Mouse (Mus musculus) neural tube, embryonic 10.5 days (tissue): ENCODE measurements around the gene Plcb4.
"Not testable (repeated sequence)": the region's sequence is repeated elsewhere in the genome, so short reads cannot be mapped to it uniquely, and the experiment has no call there.

ENCODE experiments used
- DNase-seq: peaks from one replicate; pipeline ENCODE4 v3.0.0-alpha.2; 2017; ENCODE audit warnings: low spot score; ENCODE audit errors: extremely low spot score

The Plcb4 gene

GRCm38 (mm10) chr2:135939933-135940332 lies 281.1 kb downstream of the Plcb4 start:
- DNase-seq = no peak

GRCm38 (mm10) chr2:135947839-135948238 lies 289.0 kb downstream of the Plcb4 start:
- DNase-seq = no peak

- no peak for DNase-seq
Measured at GRCm38 (mm10) chr2:135954760-135955548, 296.1 kb downstream of the Plcb4 start.

GRCm38 (mm10) chr2:135955796-135956195 lies 297.0 kb downstream of the Plcb4 start:
- DNase-seq = no peak

DNA sequence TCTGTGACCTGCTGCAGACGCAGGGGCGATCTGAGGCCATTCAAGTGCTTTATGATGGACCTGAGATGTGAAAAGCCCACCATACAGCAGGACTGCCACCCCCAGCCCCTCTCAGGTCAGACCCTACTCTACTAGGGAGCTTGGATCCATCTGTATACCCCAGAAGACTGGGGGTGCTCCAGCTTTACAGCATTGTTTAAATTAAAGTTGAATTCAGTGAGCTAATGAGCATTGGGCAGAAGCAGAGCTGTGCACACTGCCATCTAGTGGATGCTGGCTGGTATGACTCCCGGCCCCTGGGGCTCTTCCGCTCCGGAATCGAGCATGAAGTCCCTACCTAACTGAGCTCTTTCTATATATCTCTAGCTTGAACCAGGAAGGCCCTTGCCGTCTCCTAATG lies 298.9 kb downstream of the Plcb4 start:
- peak; percentile 72 for DNase-seq

DNA sequence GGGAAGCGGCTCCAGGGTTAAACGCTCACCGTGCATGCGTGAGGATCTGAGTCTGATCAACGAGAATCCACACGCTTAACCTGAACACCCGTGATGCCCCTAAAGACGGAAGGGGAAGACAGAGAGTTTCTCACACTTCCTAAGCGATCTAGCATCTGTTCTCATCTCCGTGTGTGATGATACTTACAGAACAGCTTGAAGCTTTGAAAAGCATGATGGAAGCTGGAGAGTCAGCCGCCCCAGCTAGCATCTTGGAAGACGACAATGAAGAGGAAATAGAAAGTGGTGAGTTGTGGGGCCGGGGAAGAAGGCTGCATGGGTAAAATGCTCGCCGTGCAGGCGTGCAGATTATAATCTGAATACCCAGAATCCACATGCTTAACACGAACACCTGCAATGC lies 299.6 kb downstream of the Plcb4 start:
- DNase-seq = no peak

GRCm38 (mm10) chr2:135963089-135963488 lies 304.3 kb downstream of the Plcb4 start:
- DNase-seq = no peak

GRCm38 (mm10) chr2:135966871-135967557 lies 308.2 kb downstream of the Plcb4 start:
- peak; percentile 39 for DNase-seq

- DNase-seq = no peak
Measured at GRCm38 (mm10) chr2:135968159-135968558, 309.3 kb downstream of the Plcb4 start.

DNA sequence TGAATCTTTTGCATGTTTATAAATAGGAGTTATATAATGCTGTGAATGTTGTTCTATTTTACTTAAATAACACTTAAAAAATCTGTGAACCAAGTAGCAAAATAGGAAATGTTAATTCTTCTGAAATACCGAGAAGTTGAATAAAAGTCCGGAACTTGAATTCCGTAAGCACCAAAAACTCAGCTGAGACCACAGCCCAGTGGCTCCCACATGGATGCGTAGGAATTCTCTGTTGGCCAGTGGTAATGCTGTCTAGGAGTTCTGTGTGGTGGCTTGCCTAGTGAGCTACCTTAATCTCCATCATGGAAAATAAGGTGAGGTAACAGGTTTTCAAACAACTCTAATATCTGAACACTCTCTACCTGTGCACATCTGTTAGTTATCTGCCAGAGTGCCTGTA lies 312.1 kb downstream of the Plcb4 start:
- no peak for DNase-seq

DNA sequence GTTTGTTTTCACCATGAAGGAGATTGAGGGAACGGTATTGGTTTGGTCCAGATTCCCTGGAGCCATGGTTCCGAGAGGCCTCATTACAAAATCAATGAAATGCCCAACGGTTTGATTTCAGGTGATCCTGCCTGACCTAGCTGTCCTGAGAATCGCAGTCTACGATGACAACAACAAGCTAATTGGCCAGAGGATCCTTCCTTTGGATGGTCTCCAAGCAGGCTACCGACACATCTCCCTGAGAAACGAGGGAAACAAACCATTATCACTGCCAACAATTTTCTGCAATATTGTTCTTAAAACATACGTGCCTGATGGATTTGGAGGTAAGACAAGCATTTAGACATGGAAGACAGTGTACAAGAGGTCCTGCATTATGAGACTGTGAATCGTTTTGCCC lies 317.2 kb downstream of the Plcb4 start:
- DNase-seq = no peak

GRCm38 (mm10) chr2:135978790-135979189 lies 320.0 kb downstream of the Plcb4 start:
- DNase-seq = no peak

DNA sequence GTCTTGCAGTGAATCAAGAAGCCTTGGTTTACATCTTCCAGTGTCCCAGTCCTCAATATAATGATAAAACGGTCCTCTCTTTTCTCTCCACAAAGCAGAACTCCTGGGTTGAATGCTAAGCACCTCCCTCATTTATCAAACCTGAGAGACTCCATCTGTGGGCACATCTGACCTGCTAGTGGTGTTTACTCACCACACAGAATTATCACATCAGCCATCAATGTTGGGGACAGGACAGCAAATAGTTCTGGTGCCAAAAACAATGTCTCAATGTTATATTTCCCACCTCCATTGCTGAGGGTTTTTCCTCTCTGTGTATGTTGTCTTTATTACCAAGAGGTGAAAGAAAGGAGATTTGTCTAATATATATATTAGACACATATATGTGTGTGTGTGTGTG lies 321.6 kb downstream of the Plcb4 start:
- DNase-seq = no peak

GRCm38 (mm10) chr2:135983972-135984371 lies 325.2 kb downstream of the Plcb4 start:
- no peak for DNase-seq

DNA sequence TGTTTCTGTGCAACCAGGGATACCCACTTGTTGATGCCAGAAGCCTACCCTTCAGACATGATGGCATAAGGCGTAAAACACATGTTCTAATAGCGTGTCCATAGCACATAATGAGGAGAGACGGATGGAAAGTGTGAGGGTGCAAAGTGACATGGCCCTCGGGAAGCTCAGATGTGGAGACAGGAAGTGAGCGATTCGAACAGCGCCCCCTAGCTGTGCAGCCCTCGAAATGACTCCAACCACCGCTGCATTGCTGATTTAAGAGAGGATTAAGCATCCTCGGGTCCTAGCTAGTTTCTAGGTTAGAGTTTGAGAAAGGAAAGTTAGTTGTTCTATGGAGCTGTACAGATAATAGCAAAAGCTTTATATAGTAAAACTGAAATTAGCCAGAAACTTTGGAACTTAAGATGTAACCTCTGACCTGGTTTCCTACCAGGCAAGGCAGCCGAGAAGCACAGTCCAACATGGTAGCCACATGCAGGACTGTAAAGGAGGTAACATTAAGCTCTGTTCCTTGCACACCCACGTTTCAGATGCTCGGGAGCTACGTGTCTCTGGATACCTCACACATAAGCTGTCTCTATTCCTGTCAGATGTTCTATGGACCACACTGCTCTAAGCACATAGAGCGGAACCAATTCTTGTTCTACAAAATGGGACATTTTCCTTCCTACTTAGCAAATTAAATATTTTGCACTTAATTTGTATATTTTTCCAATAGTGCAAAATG lies 326.9 kb downstream of the Plcb4 start:
- no peak for DNase-seq

DNA sequence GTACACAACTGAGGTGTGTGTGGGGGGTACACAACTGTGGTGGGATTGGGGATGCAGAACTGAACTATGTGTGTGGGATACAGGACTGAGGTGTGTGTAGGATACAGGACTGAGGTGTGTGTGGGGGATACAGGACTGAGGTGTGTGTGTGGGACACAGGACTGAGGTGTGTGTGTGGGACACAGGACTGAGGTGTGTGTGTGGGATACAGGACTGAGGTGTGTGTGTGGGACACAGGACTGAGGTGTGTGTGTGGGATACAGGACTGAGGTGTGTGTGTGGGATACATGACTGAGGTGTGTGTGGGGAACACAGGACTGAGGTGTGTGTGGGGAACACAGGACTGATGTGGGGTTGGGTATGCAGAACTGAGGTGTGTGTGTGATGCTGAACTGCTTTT lies 329.7 kb downstream of the Plcb4 start:
- DNase-seq = not testable (repeated sequence)

DNA sequence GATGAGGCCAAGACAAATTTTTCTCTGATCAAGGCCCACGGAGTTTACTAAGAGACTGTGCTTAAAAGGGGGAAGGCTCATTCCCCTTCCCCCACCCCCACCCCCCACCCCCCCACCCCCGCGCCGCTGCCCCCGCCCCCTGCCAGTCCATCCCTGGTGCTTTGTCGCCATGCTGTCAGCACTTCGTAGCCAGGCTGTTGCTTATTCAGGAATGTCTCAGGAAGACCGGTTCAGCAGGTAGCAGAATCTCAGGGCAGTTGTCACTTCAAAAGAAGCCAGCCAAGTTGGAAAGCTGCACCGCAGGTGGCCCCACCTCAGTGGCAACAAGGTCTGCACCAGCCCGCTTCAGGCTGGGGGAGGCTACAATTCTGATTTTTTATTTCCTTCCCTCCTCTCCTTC lies 331.9 kb downstream of the Plcb4 start:
- not testable (repeated sequence) for DNase-seq

GRCm38 (mm10) chr2:135993314-135993713 lies 334.5 kb downstream of the Plcb4 start:
- DNase-seq = no peak

DNA sequence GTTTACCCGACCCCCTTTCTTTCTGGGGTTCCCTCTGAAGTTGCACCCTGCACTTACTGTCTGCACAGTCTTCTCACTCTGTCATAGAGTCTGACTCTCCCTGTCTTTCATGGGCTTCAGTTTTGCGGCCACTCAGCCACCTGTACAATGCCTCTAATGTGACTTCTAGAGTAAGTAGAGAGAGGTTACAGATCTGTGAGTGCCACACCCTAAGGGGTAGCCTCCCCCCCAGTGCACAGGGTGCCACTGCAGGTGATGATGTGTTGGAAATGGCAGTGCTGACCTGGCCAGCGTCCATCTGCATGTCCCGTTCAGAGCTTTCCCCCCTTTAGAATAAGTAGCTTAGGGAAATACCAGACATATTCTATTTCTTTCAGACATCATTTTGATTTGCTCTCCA lies 336.4 kb downstream of the Plcb4 start:
- no peak for DNase-seq

DNA sequence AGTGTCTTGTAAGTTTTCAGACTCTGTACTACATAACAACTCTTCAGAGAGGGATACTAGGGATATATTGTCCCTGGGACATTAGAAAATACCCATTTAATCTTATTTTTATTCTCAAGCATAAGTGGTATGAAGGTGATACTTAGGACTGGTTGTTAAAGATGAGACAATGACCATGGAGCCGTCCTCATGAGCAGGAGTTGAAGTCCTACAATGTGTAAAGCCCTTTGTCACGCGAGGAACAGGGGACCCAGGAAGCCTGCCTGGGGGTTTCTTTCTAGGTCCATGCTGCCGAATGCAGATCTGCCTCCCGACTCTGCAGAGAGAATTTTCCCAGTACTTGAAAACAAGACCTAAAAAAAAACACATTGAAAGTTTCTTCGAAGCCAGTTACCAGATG lies 338.1 kb downstream of the Plcb4 start:
- no peak for DNase-seq

DNA sequence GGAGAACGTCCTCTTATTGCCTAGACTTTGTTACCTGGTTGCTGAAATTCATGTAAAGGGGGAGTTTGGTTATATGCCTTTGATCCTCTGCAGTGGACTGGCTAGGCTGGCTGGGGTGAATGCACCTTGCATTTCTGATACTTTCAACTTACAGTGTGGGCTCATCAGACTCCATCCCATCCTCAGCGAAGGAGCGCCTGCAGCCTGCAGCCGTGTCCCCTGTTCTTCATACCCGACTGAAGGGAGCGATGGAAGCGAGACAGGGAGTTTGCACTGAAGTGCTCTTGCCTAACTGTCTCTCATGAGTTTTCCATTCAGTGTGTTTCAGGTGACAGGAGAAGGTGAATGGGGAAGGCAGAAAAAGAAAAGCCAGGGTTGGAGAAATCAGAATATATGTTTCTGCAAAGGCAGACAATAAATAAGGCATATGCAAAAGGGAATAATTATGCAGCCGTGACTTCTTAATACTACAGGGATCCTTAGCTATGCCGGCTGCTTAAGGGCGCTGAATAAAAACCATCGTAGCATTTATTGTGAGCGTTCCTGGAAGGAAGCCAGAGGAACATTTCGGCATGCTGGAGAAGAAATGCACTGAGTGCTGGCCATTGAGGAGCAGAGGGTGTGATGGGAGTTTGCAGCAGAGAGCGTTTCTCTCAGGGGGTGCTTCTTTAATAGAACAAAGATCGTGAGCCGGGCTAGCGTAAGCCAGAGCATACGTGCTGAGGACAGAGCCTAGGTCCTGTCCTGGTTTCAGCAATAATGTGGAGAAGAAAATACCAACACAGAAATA lies 338.7 kb downstream of the Plcb4 start:
- DNase-seq = no peak
